Mouse (Mus musculus): Measurements from ENCODE around the gene Otud6a.
"Not testable (repeated sequence)": the region's sequence is repeated elsewhere in the genome, so short reads cannot be mapped to it uniquely, and the experiment has no call there.

Gene Otud6a

GRCm38 (mm10) chrX:100428693-100429092, at the start of gene Otud6a:
TSS of gene Otud6a (plus strand) at chrX:100429013.
- DNase-seq = no peak

GRCm38 (mm10) chrX:100389887-100390286, 38.9 kb upstream of the Otud6a start:
- no peak for DNase-seq

GRCm38 (mm10) chrX:100392304-100392703, 36.5 kb upstream of the Otud6a start:
- DNase-seq = no peak

GRCm38 (mm10) chrX:100394223-100394861, 34.5 kb upstream of the Otud6a start:
- no peak for DNase-seq

GRCm38 (mm10) chrX:100395026-100395425, 33.8 kb upstream of the Otud6a start:
- DNase-seq = no peak

- DNase-seq = no peak
Measured at GRCm38 (mm10) chrX:100400900-100401299, 27.9 kb upstream of the Otud6a start.

- no peak for DNase-seq
Measured at GRCm38 (mm10) chrX:100401657-100402056, 27.2 kb upstream of the Otud6a start.

GRCm38 (mm10) chrX:100409245-100409644, 19.6 kb upstream of the Otud6a start:
- no peak for DNase-seq

- no peak for DNase-seq
Measured at GRCm38 (mm10) chrX:100432311-100432710, 3.5 kb downstream of the Otud6a start.

- not testable (repeated sequence) for DNase-seq
Measured at GRCm38 (mm10) chrX:100442617-100443016, 13.8 kb downstream of the Otud6a start, which contains the start of gene Awat2. TSS of gene Awat2 (minus strand) at chrX:100442717.

GRCm38 (mm10) chrX:100443532-100443931, 14.7 kb downstream of the Otud6a start:
- no peak for DNase-seq

- DNase-seq = no peak
Measured at GRCm38 (mm10) chrX:100468047-100468446, 39.2 kb downstream of the Otud6a start.

- DNase-seq = no peak
Measured at GRCm38 (mm10) chrX:100470126-100470525, 41.3 kb downstream of the Otud6a start.

GRCm38 (mm10) chrX:100471491-100471890, 42.7 kb downstream of the Otud6a start:
- DNase-seq = no peak

GRCm38 (mm10) chrX:100475569-100476223, 46.9 kb downstream of the Otud6a start:
- DNase-seq = no peak

All from thymus, postnatal 14 days (tissue).